21 mouse cellular contexts compared by ENCODE assay signal in the genomic region with DNA sequence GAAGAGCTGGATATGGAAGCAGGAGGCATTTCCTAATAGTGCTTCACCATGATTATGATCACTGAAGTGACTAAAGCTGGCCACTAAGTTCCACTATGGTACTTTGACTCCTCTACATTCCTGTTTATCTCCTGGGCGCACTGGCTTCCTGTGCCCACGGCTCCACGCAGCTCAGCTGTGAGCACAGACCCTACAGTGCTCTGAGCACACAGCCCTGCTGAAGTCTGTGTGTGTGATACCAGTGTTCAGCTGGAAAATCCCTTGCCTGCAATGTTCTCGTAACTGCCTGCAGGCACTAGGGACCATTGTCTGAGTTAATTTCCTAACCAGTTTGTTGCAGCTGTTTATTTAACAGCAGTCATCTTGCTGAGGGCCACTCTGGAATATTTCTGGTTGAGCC.
"Had no signal": no experiment of that assay in that cellular context is flagged by ENCODE, and none has a peak within 500 bp of the region (broad histone marks: within the 10 kb centered on the region; RNA-seq: fewer than 3 reads in every experiment).

No protein-coding gene starts in this region.

- ATAC-seq: intestine, postnatal 0 days; liver, embryonic 12.5 days had no signal

- H3K27me3 ChIP-seq: kidney, embryonic 15.5 days; limb, embryonic 13.5 days; liver, embryonic 12.5 days; liver, embryonic 15.5 days; lung, embryonic 15.5 days; neural tube, embryonic 12.5 days; stomach, embryonic 15.5 days had no signal

- H3K4me2 ChIP-seq: kidney, embryonic 15.5 days; limb, embryonic 13.5 days; liver, embryonic 12.5 days; liver, embryonic 15.5 days; lung, embryonic 15.5 days; neural tube, embryonic 12.5 days; stomach, embryonic 15.5 days had no signal

- DNase-seq: kidney, adult 8-10 months; kidney, postnatal 10 days; kidney, postnatal 36 days; layer of hippocampus, postnatal 36 days; liver; lung, postnatal 10 days; lung, postnatal 36 days; midbrain, embryonic 14.5 days; retina, postnatal 1 day; right cerebral cortex, postnatal 25 days; spleen, adult 18-20 months; thymus, postnatal 25 days had no signal

- H3K4me1 ChIP-seq: kidney, embryonic 15.5 days; limb, embryonic 13.5 days; lung, embryonic 15.5 days; stomach, embryonic 15.5 days had no signal

- H3K9me3 ChIP-seq: kidney, embryonic 15.5 days; limb, embryonic 13.5 days; liver, embryonic 12.5 days; liver, embryonic 15.5 days; lung, embryonic 15.5 days; neural tube, embryonic 12.5 days; stomach, embryonic 15.5 days had no signal

- H3K27ac ChIP-seq: kidney, embryonic 15.5 days; left cerebral cortex, adult 2 months; limb, embryonic 13.5 days; liver, embryonic 12.5 days; liver, embryonic 15.5 days; lung, embryonic 15.5 days; neural tube, embryonic 12.5 days; stomach, embryonic 15.5 days had no signal

- H3K9ac ChIP-seq: kidney, embryonic 15.5 days; limb, embryonic 13.5 days; liver, embryonic 12.5 days; liver, embryonic 15.5 days; lung, embryonic 15.5 days; neural tube, embryonic 12.5 days; stomach, embryonic 15.5 days had no signal

- H3K4me3 ChIP-seq: kidney, embryonic 15.5 days; left cerebral cortex, adult 2 months; limb, embryonic 13.5 days; liver, embryonic 12.5 days; liver, embryonic 15.5 days; lung, embryonic 15.5 days; neural tube, embryonic 12.5 days; stomach, embryonic 15.5 days had no signal
